Mouse (Mus musculus) telencephalon, adult 2 months (tissue): Measurements from ENCODE around the gene Comt.

ENCODE experiments used
- DNase-seq: peaks from one replicate; pipeline ENCODE4 v3.0.0-alpha.2; 2011; ENCODE audit warnings: low read depth, low spot score

Comt gene

GRCm38 (mm10) chr16:18411026-18411649 lies 15.5 kb downstream of the Comt start:
- DNase-seq: no peak

GRCm38 (mm10) chr16:18410418-18410817 lies 16.2 kb downstream of the Comt start:
- no peak for DNase-seq

GRCm38 (mm10) chr16:18409776-18410175 lies 16.9 kb downstream of the Comt start:
- DNase-seq: no peak

- no peak for DNase-seq
Measured at GRCm38 (mm10) chr16:18407912-18408311, 18.7 kb downstream of the Comt start.

GRCm38 (mm10) chr16:18406293-18406692 lies 20.4 kb downstream of the Comt start:
- no peak for DNase-seq

- no peak for DNase-seq
Measured at GRCm38 (mm10) chr16:18405876-18406275, 20.8 kb downstream of the Comt start.

GRCm38 (mm10) chr16:18405091-18405854 lies 21.4 kb downstream of the Comt start:
- DNase-seq: no peak

- DNase-seq: no peak
Measured at GRCm38 (mm10) chr16:18403285-18403684, 23.4 kb downstream of the Comt start.

- DNase-seq: no peak
Measured at GRCm38 (mm10) chr16:18400472-18401216, 26.0 kb downstream of the Comt start.

GRCm38 (mm10) chr16:18400028-18400427 lies 26.6 kb downstream of the Comt start:
- no peak for DNase-seq

- DNase-seq: no peak
Measured at GRCm38 (mm10) chr16:18396791-18397621, 29.6 kb downstream of the Comt start.

- DNase-seq: no peak
Measured at GRCm38 (mm10) chr16:18396201-18396600, 30.5 kb downstream of the Comt start.

GRCm38 (mm10) chr16:18395620-18396036 lies 31.0 kb downstream of the Comt start:
- no peak for DNase-seq

GRCm38 (mm10) chr16:18394777-18395619 lies 31.7 kb downstream of the Comt start:
- no peak for DNase-seq

- DNase-seq: no peak
Measured at GRCm38 (mm10) chr16:18394056-18394455, 32.6 kb downstream of the Comt start.

GRCm38 (mm10) chr16:18393595-18393994 lies 33.1 kb downstream of the Comt start:
- DNase-seq: no peak

- DNase-seq: no peak
Measured at GRCm38 (mm10) chr16:18392469-18393426, 33.9 kb downstream of the Comt start.

- DNase-seq: no peak
Measured at GRCm38 (mm10) chr16:18391728-18392127, 34.9 kb downstream of the Comt start.

- DNase-seq: no peak
Measured at GRCm38 (mm10) chr16:18391127-18391526, 35.5 kb downstream of the Comt start.

- DNase-seq: no peak
Measured at GRCm38 (mm10) chr16:18390399-18390798, 36.3 kb downstream of the Comt start.
